ENCODE assay signal across 8 mouse cellular contexts in the genomic region with DNA sequence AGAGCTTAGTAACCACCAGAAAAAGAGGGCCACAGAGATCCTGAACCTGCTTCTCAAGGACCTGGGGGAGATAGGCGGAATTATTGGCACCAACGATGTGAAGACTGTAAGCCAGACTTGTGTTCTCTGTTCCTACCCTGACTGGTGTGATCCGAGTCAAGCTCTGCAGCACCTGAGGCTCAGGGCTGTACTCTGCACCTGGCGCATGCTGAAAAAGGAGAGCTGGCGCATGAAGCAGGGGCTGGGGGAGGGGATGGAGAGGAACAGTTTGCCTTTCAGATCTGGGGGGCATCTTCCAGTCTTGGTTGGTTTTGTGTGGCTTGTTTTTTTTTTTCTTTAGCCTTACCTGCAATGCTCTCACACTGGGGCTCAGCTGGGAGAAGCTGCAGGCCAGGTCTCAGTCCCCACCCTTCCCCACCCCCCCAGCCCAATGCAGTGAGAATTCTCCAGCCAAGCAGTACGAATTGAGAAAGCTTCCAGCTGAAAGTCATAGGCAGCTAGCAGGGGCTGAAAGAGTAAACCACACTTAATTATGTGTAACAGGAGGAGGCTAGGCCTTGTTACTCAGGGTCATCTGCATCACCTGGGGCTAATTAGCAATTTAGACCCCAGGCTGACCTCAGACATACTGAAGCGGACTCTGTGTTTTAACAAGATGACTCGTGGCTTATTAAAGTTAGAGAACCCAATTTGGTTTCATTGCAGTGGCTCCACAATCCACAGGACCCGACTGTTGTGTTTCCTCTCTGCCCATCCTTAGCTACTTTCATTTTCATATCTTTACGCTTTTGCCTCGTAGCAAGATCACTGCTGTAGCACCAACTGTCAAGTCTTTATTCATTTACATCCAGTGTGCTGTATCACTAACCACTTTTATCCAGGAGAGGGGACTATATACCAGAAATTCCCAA. TPM values are rescaled to one million over a fixed set of nuclear protein-coding genes. Genes with fewer than 3 reads are reported as not detected.
A peak's percentile ranks its signal among the peaks of the same experiment; 100 is the strongest.
DNase-seq lines count a peak whose midpoint lies in the region; ATAC-seq lines count a peak whose summit lies in the region.
"Had no signal": no experiment of that assay in that cellular context is flagged by ENCODE, and none has a peak within 500 bp of the region (broad histone marks: within the 10 kb centered on the region; RNA-seq: fewer than 3 reads in every experiment).

No protein-coding gene starts in this region.

- no peaks in the 10 kb centered on the region for H3K9me3 ChIP-seq in midbrain, embryonic 13.5 days
- no peaks in the 10 kb centered on the region for H3K9me3 ChIP-seq in midbrain, embryonic 15.5 days
- H3K9me3 ChIP-seq in embryonic facial prominence, embryonic 13.5 days = no peaks in the 10 kb centered on the region
- no peaks in the 10 kb centered on the region for H3K9me3 ChIP-seq in limb, embryonic 11.5 days (ENCODE audit: control insufficient read depth, low read length)

- H3K4me1 ChIP-seq in midbrain, embryonic 13.5 days (replicated peaks) = peaks cover 6% of the 10 kb centered on the region; the same call in 1 of the 2 replicates
- H3K4me1 ChIP-seq in midbrain, embryonic 15.5 days = 0 out of 2 replicates have a peak, but pooled peaks cover 3% of the 10 kb centered on the region
- peaks cover 21% of the 10 kb centered on the region for H3K4me1 ChIP-seq in embryonic facial prominence, embryonic 13.5 days
- peaks cover 33% of the 10 kb centered on the region for H3K4me1 ChIP-seq in limb, embryonic 11.5 days (ENCODE audit: control insufficient read depth, insufficient read depth, low read length)

- H3K4me2 ChIP-seq in midbrain, embryonic 13.5 days (replicated peaks) = no peak overlapping the region
- no peak overlapping the region for H3K4me2 ChIP-seq in midbrain, embryonic 15.5 days
- H3K4me2 ChIP-seq in embryonic facial prominence, embryonic 13.5 days = peak overlapping the region; percentile 53
- H3K4me2 ChIP-seq in limb, embryonic 11.5 days (ENCODE audit: low read depth, severe bottlenecking) = peak overlapping the region; percentile 17; the same call in 1 of the 2 replicates

- WGBS in midbrain, embryonic 13.5 days = 75% methylated on average over 11 of the region's 11 CpGs
- WGBS in midbrain, embryonic 15.5 days = 66% methylated on average over 11 of the region's 11 CpGs
- WGBS in embryonic facial prominence, embryonic 13.5 days = 18% methylated on average over 11 of the region's 11 CpGs
- WGBS in limb, embryonic 11.5 days = 13% methylated on average over 11 of the region's 11 CpGs

- H3K36me3 ChIP-seq in midbrain, embryonic 13.5 days = peaks cover 76% of the 10 kb centered on the region
- peaks cover 29% of the 10 kb centered on the region; the same call in 1 of the 2 replicates for H3K36me3 ChIP-seq in midbrain, embryonic 15.5 days (replicated peaks)
- peaks cover 9% of the 10 kb centered on the region; the same call in 1 of the 2 replicates for H3K36me3 ChIP-seq in embryonic facial prominence, embryonic 13.5 days
- no peaks in the 10 kb centered on the region for H3K36me3 ChIP-seq in limb, embryonic 11.5 days (ENCODE audit: control insufficient read depth, insufficient read depth, low read length)

- no peak overlapping the region for H3K4me3 ChIP-seq in midbrain, embryonic 13.5 days (replicated peaks)
- H3K4me3 ChIP-seq in midbrain, embryonic 15.5 days = no peak overlapping the region
- peak overlapping the region; percentile 17; the same call in 1 of the 2 replicates for H3K4me3 ChIP-seq in embryonic facial prominence, embryonic 13.5 days
- 0 out of 2 replicates have a peak overlapping the region, but pooled peaks have one; percentile 1 for H3K4me3 ChIP-seq in limb, embryonic 11.5 days (ENCODE audit: low read depth, low read length)

- ATAC-seq in midbrain, embryonic 13.5 days = no peak
- no peak for ATAC-seq in midbrain, embryonic 15.5 days (replicated peaks)
- no peak for ATAC-seq in embryonic facial prominence, embryonic 13.5 days (ENCODE audit: insufficient number of reproducible peaks, insufficient read depth, low FRiP score, low TSS enrichment, low read depth)
- ATAC-seq in limb, embryonic 11.5 days (ENCODE audit: insufficient number of reproducible peaks, low FRiP score, low TSS enrichment, low read depth) = peak; percentile 61

- H3K27me3 ChIP-seq in midbrain, embryonic 13.5 days = no peaks in the 10 kb centered on the region
- no peaks in the 10 kb centered on the region for H3K27me3 ChIP-seq in midbrain, embryonic 15.5 days (replicated peaks)
- no peaks in the 10 kb centered on the region for H3K27me3 ChIP-seq in embryonic facial prominence, embryonic 13.5 days
- no peaks in the 10 kb centered on the region for H3K27me3 ChIP-seq in limb, embryonic 11.5 days (ENCODE audit: control insufficient read depth, insufficient read depth, low read length)

- H3K27ac ChIP-seq in midbrain, embryonic 13.5 days = 0 out of 2 replicates have a peak overlapping the region, but pooled peaks have one; percentile 19
- no peak overlapping the region for H3K27ac ChIP-seq in midbrain, embryonic 15.5 days
- H3K27ac ChIP-seq in embryonic facial prominence, embryonic 13.5 days = peak overlapping the region; percentile 16; the same call in 1 of the 2 replicates
- H3K27ac ChIP-seq in limb, embryonic 11.5 days (replicated peaks; ENCODE audit: low read depth, low read length) = peak overlapping the region; percentile 31

- H3K9ac ChIP-seq in midbrain, embryonic 13.5 days (replicated peaks) = no peak overlapping the region
- H3K9ac ChIP-seq in midbrain, embryonic 15.5 days = no peak overlapping the region; the same call in 1 of the 2 replicates
- H3K9ac ChIP-seq in embryonic facial prominence, embryonic 13.5 days = peak overlapping the region; percentile 40; the same call in 1 of the 2 replicates
- H3K9ac ChIP-seq in limb, embryonic 11.5 days (ENCODE audit: low read length) = 0 out of 2 replicates have a peak overlapping the region, but pooled peaks have one; percentile 12

- peak; percentile 68 for DNase-seq in limb, embryonic 11.5 days (ENCODE audit: low spot score)
- peak; percentile 59 for DNase-seq in thymus, postnatal 14 days
- no peak for DNase-seq in urinary bladder, postnatal 36 days (ENCODE audit: low spot score in 2 of 2)
- DNase-seq in cerebellum, postnatal 25 days = no peak
- DNase-seq: left cerebral cortex, postnatal 4 days had no signal

RNA-seq across cellular contexts. Expression of gene Lypd6b, which starts 54.5 kb away (rescaled TPM):
- polyA plus RNA-seq in midbrain, embryonic 13.5 days (2015; fragmentation: Nextera tagmentation; extraction: Ambion mirVana) = 2.6 and 3.3 TPM in 2 replicates
- polyA plus RNA-seq in midbrain, embryonic 15.5 days (2015; fragmentation: Nextera tagmentation; extraction: Ambion mirVana) = 12.6 and 13.7 TPM in 2 replicates
- 7.9 and 8.5 TPM in 2 replicates for polyA plus RNA-seq in embryonic facial prominence, embryonic 13.5 days (2015; fragmentation: Nextera tagmentation; extraction: Ambion mirVana)
- polyA plus RNA-seq in limb, embryonic 11.5 days (2014; fragmentation: Nextera tagmentation; extraction: Ambion mirVana) = 6.1 and 6.6 TPM in 2 replicates

Comparison
In these comparisons a context has a peak if more than half of its experiments do, and no peak if none do; other contexts are left out.
1. H3K4me2 ChIP-seq: peak in embryonic facial prominence, embryonic 13.5 days (single experiment) and limb, embryonic 11.5 days (single experiment); none in midbrain, embryonic 13.5 days (single experiment) and midbrain, embryonic 15.5 days (single experiment).
2. H3K4me3 ChIP-seq: peak in embryonic facial prominence, embryonic 13.5 days (single experiment) and limb, embryonic 11.5 days (single experiment); none in midbrain, embryonic 13.5 days (single experiment) and midbrain, embryonic 15.5 days (single experiment).
3. H3K9ac ChIP-seq: peak in embryonic facial prominence, embryonic 13.5 days (single experiment) and limb, embryonic 11.5 days (single experiment); none in midbrain, embryonic 13.5 days (single experiment) and midbrain, embryonic 15.5 days (single experiment).
4. DNase-seq: peak in limb, embryonic 11.5 days (single experiment) and thymus, postnatal 14 days (single experiment); none in urinary bladder, postnatal 36 days (0 of 2) and cerebellum, postnatal 25 days (0 of 2).